ENCODE assay signal across 17 mouse cellular contexts in genomic region chr12:12669931-12670330, GRCm38 (mm10).
DNase-seq lines count a peak whose midpoint lies in the region; ATAC-seq lines count a peak whose summit lies in the region.
"Had no signal": no experiment of that assay in that cellular context is flagged by ENCODE, and none has a peak within 500 bp of the region (broad histone marks: within the 10 kb centered on the region; RNA-seq: fewer than 3 reads in every experiment).

No protein-coding gene starts in this region.

- H3K27ac ChIP-seq in heart, embryonic 16.5 days (ENCODE audit: low read length) = no peak overlapping the region
- H3K27ac ChIP-seq in midbrain, embryonic 10.5 days (replicated peaks) = no peak overlapping the region
- H3K27ac ChIP-seq: embryonic facial prominence, embryonic 13.5 days; hindbrain, embryonic 15.5 days; liver, embryonic 14.5 days had no signal

- H3K4me1 ChIP-seq in heart, embryonic 16.5 days (ENCODE audit: control insufficient read depth, insufficient read depth, low read length) = no peaks in the 10 kb centered on the region; the same call in 1 of the 2 replicates
- H3K4me1 ChIP-seq in midbrain, embryonic 10.5 days = peaks cover 12% of the 10 kb centered on the region
- H3K4me1 ChIP-seq: hindbrain, embryonic 15.5 days had no signal

- 47% methylated on average over 5 of the region's 5 CpGs for WGBS in heart, embryonic 16.5 days
- WGBS in midbrain, embryonic 10.5 days = 80% methylated on average over 5 of the region's 5 CpGs

- no peak overlapping the region for H3K4me3 ChIP-seq in heart, embryonic 16.5 days (ENCODE audit: low read length)
- H3K4me3 ChIP-seq in midbrain, embryonic 10.5 days = no peak overlapping the region
- H3K4me3 ChIP-seq: embryonic facial prominence, embryonic 13.5 days; hindbrain, embryonic 15.5 days; myocyte had no signal

- DNase-seq in heart, adult 9 months (ENCODE audit: low spot score in 2 of 2) = no peak
- DNase-seq in kidney, postnatal 4 days = peak; percentile 20 to 43
- DNase-seq in kidney, postnatal 25 days = no peak
- peak; percentile 17 to 36 for DNase-seq in lung, adult 18-20 months
- DNase-seq in lung, postnatal 4 days = peak; percentile 55 to 79
- DNase-seq in midbrain, embryonic 10.5 days (ENCODE audit: low spot score) = no peak
- no peak for DNase-seq in cerebellum, adult 9-11 months
- DNase-seq: adrenal gland, postnatal 10 days; gastrocnemius, postnatal 25 days; right cerebral cortex, postnatal 25 days; thymus, adult 2 months had no signal

- H3K9ac ChIP-seq in heart, embryonic 16.5 days (ENCODE audit: low read length) = no peak overlapping the region
- H3K9ac ChIP-seq: embryonic facial prominence, embryonic 13.5 days; hindbrain, embryonic 15.5 days; liver, embryonic 14.5 days had no signal

- H3K9me3 ChIP-seq in heart, embryonic 16.5 days (replicated peaks; ENCODE audit: control insufficient read depth, low read length) = no peaks in the 10 kb centered on the region
- no peaks in the 10 kb centered on the region for H3K9me3 ChIP-seq in midbrain, embryonic 10.5 days (replicated peaks)
- H3K9me3 ChIP-seq: embryonic facial prominence, embryonic 13.5 days; hindbrain, embryonic 15.5 days had no signal

- ATAC-seq in heart, embryonic 16.5 days (replicated peaks; ENCODE audit: extremely low read depth, insufficient read depth, low FRiP score) = 0 out of 2 replicates have a peak, but pooled peaks have one; percentile 32

- H3K36me3 ChIP-seq in heart, embryonic 16.5 days (ENCODE audit: control insufficient read depth, insufficient read depth) = no peaks in the 10 kb centered on the region
- no peaks in the 10 kb centered on the region for H3K36me3 ChIP-seq in midbrain, embryonic 10.5 days
- H3K36me3 ChIP-seq: embryonic facial prominence, embryonic 13.5 days; G1E; hindbrain, embryonic 15.5 days had no signal

- no peak overlapping the region for H3K4me2 ChIP-seq in heart, embryonic 16.5 days (ENCODE audit: low read depth, low read length)
- H3K4me2 ChIP-seq: embryonic facial prominence, embryonic 13.5 days; hindbrain, embryonic 15.5 days had no signal

- H3K27me3 ChIP-seq in heart, embryonic 16.5 days (ENCODE audit: control insufficient read depth, insufficient read depth, low read length) = no peaks in the 10 kb centered on the region
- 0 out of 2 replicates have a peak, but pooled peaks cover 8% of the 10 kb centered on the region for H3K27me3 ChIP-seq in midbrain, embryonic 10.5 days (ENCODE audit: low read depth, poor library complexity, severe bottlenecking)
- H3K27me3 ChIP-seq: embryonic facial prominence, embryonic 13.5 days; hindbrain, embryonic 15.5 days had no signal

Comparison
In these comparisons a context has a peak if more than half of its experiments do, and no peak if none do; other contexts are left out.
1. DNase-seq: peak in kidney, postnatal 4 days (2 of 2), lung, adult 18-20 months (2 of 2) and lung, postnatal 4 days (2 of 2); none in heart, adult 9 months (0 of 2), kidney, postnatal 25 days (0 of 2), midbrain, embryonic 10.5 days (single experiment) and cerebellum, adult 9-11 months (single experiment).